Mouse (Mus musculus): ENCODE results near the gene Aes. TPM values are rescaled to one million over a fixed set of nuclear protein-coding genes. Genes with fewer than 3 reads are reported as not detected.

The Aes gene
- polyA plus RNA-seq (2015; fragmentation: Nextera tagmentation; extraction: Ambion mirVana): 692 and 697 TPM in 2 replicates

DNA sequence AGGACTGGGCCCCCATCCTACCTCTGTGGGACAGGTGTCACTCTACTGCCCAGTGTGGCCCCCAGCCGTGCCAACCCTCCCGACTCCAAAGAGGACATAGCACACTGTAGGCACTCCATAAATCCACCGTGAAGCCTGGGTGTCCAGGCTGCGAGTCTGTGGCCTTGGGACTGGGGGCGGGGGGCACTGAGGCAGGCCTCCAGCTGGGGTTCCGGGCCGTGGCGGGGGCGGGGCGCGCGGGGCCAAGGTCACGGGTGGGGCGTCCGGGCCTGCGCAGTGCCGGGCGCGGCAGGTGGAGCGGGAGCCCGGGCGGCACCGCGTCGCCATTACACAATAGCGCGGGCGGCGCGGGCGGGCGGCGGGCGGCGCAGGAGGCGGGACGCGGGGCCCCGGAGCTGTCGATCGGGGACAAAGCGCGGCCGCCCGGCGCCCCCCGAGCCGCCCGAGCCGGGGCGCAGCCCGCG is at the start of gene Aes:
TSS of gene Aes (plus strand) at position 326 of the 464 bp plus-strand sequence.
- H3K4me3 ChIP-seq (replicated peaks): peak within 1 kb of the TSS; percentile 87
- peak; percentile 81 for ATAC-seq (ENCODE audit: insufficient read depth, low FRiP score, low read depth)
- H3K36me3 ChIP-seq: 0 out of 2 replicates have a peak, but pooled peaks cover 3% of the 10 kb centered on the region
- H3K9me3 ChIP-seq: no peaks in the 10 kb centered on the region
- peak within 1 kb of the TSS; percentile 93 for H3K27ac ChIP-seq
- H3K4me2 ChIP-seq: peak within 1 kb of the TSS; percentile 77
- 1% methylated on average over 44 of the region's 53 CpGs for WGBS
- no peaks in the 10 kb centered on the region for H3K27me3 ChIP-seq (replicated peaks)
- peaks cover 31% of the 10 kb centered on the region for H3K4me1 ChIP-seq
- peak within 1 kb of the TSS; percentile 96 for H3K9ac ChIP-seq

GRCm38 (mm10) chr10:81510246-81510810 is 49.0 kb upstream of the Aes start:
- Histone ChIP-seq H3K27ac (no peak overlapping the region), H3K36me3 (no peaks in the 10 kb centered on the region), H3K4me3 (replicated peaks) (no peak overlapping the region), H3K4me2 (no peak overlapping the region), H3K9me3 (no peaks in the 10 kb centered on the region), H3K9ac (no peak overlapping the region), H3K4me1 (no peaks in the 10 kb centered on the region), H3K27me3 (replicated peaks) (0 out of 2 replicates have a peak, but pooled peaks cover 4% of the 10 kb centered on the region)
- no peak for ATAC-seq (ENCODE audit: insufficient read depth, low FRiP score, low read depth)
- WGBS: 62% methylated on average over 14 of the region's 14 CpGs

- Histone ChIP-seq H3K4me3 (replicated peaks) (no peak overlapping the region), H3K36me3 (no peaks in the 10 kb centered on the region), H3K4me2 (no peak overlapping the region), H3K9me3 (no peaks in the 10 kb centered on the region), H3K27me3 (replicated peaks) (0 out of 2 replicates have a peak, but pooled peaks cover 4% of the 10 kb centered on the region), H3K27ac (no peak overlapping the region), H3K4me1 (0 out of 2 replicates have a peak, but pooled peaks cover 2% of the 10 kb centered on the region), H3K9ac (no peak overlapping the region)
- no peak for ATAC-seq (ENCODE audit: insufficient read depth, low FRiP score, low read depth)
- WGBS: 84% methylated on average over 5 of the region's 5 CpGs
These were observed 45.5 kb upstream of the Aes start for GRCm38 (mm10) chr10:81513798-81514197.

- H3K4me2 ChIP-seq: no peak overlapping the region
- H3K9ac ChIP-seq: no peak overlapping the region
- no peaks in the 10 kb centered on the region for H3K36me3 ChIP-seq
- no peak overlapping the region for H3K27ac ChIP-seq
- ATAC-seq (ENCODE audit: insufficient read depth, low FRiP score, low read depth): no peak
- H3K4me1 ChIP-seq: 0 out of 2 replicates have a peak, but pooled peaks cover 2% of the 10 kb centered on the region
- H3K4me3 ChIP-seq (replicated peaks): no peak overlapping the region
- 73% methylated on average over 8 of the region's 8 CpGs for WGBS
- no peaks in the 10 kb centered on the region for H3K9me3 ChIP-seq
- no peaks in the 10 kb centered on the region for H3K27me3 ChIP-seq (replicated peaks)
These were observed 42.1 kb upstream of the Aes start for GRCm38 (mm10) chr10:81517227-81517626.

- H3K27me3 ChIP-seq (replicated peaks): no peaks in the 10 kb centered on the region
- H3K9ac ChIP-seq: no peak overlapping the region
- H3K4me3 ChIP-seq (replicated peaks): no peak overlapping the region
- H3K27ac ChIP-seq: no peak overlapping the region
- 12% methylated on average over 4 of the region's 4 CpGs for WGBS
- ATAC-seq (ENCODE audit: insufficient read depth, low FRiP score, low read depth): no peak
- H3K4me2 ChIP-seq: no peak overlapping the region
- no peaks in the 10 kb centered on the region for H3K36me3 ChIP-seq
- no peaks in the 10 kb centered on the region for H3K9me3 ChIP-seq
- 0 out of 2 replicates have a peak, but pooled peaks cover 2% of the 10 kb centered on the region for H3K4me1 ChIP-seq
These were observed 40.7 kb upstream of the Aes start for GRCm38 (mm10) chr10:81518546-81518945.

- no peak overlapping the region for H3K4me2 ChIP-seq
- H3K4me1 ChIP-seq: 0 out of 2 replicates have a peak, but pooled peaks cover 2% of the 10 kb centered on the region
- ATAC-seq (ENCODE audit: insufficient read depth, low FRiP score, low read depth): no peak
- no peak overlapping the region for H3K9ac ChIP-seq
- 67% methylated on average over 6 of the region's 6 CpGs for WGBS
- no peak overlapping the region for H3K4me3 ChIP-seq (replicated peaks)
- H3K27me3 ChIP-seq (replicated peaks): no peaks in the 10 kb centered on the region
- no peak overlapping the region for H3K27ac ChIP-seq
- no peaks in the 10 kb centered on the region for H3K9me3 ChIP-seq
- H3K36me3 ChIP-seq: no peaks in the 10 kb centered on the region
These were observed 39.9 kb upstream of the Aes start for GRCm38 (mm10) chr10:81519227-81519977.

DNA sequence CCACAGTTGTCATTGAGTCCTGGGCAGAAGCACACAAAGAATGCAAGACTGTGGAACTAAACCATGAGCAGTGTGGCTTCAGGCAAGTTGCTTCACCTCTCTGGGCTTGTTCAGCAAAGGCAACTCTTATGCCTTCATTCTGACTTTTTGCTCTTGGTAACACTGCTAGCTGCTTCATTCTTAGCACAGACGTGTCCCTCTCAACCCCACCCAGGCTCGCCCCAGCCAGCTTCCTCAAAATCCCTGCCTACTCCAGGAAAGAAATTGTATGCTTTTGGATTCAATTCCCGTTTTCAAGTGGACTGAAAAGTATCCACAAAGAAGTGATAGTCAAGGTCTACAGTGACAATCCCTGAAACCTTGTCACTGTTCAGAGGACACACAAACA is 39.3 kb upstream of the Aes start:
- no peak for ATAC-seq (ENCODE audit: insufficient read depth, low FRiP score, low read depth)
- no peak overlapping the region for H3K4me2 ChIP-seq
- no peaks in the 10 kb centered on the region for H3K36me3 ChIP-seq
- H3K4me3 ChIP-seq (replicated peaks): no peak overlapping the region
- WGBS: 52% methylated on average over 3 of the region's 3 CpGs
- H3K4me1 ChIP-seq: peaks cover 5% of the 10 kb centered on the region; the same call in 1 of the 2 replicates
- H3K9ac ChIP-seq: no peak overlapping the region
- H3K9me3 ChIP-seq: no peaks in the 10 kb centered on the region
- no peaks in the 10 kb centered on the region for H3K27me3 ChIP-seq (replicated peaks)
- H3K27ac ChIP-seq: no peak overlapping the region

DNA sequence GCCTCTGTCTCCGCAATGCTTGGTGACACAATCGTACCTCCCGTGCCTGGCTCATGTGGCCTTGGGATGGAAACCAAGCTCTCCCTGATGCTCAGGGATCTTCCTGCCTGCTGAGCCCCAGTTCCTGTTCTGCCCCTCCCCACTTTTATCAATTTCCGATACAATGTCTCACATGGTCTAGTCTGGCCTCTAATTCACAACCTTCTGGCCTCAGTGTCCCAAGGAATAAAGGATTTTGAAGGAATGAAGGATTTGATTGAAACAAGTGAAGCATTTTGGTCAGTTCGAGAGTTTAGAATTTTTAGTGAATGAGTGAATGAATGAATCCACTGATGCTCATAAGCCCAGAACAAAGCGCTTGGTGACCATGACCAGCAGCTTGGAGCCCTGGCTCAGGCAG is 36.1 kb upstream of the Aes start:
- Histone ChIP-seq H3K27me3 (replicated peaks) (no peaks in the 10 kb centered on the region), H3K4me3 (replicated peaks) (peak overlapping the region; percentile 26), H3K4me2 (peak overlapping the region; percentile 31; the same call in 1 of the 2 replicates), H3K36me3 (no peaks in the 10 kb centered on the region), H3K27ac (peak overlapping the region; percentile 77; the same call in 1 of the 2 replicates), H3K9me3 (no peaks in the 10 kb centered on the region), H3K4me1 (peaks cover 5% of the 10 kb centered on the region; the same call in 1 of the 2 replicates), H3K9ac (no peak overlapping the region)
- ATAC-seq (ENCODE audit: insufficient read depth, low FRiP score, low read depth): no peak
- WGBS: 74% methylated on average over 6 of the region's 6 CpGs

GRCm38 (mm10) chr10:81523570-81523969 is 35.7 kb upstream of the Aes start:
- Histone ChIP-seq H3K9me3 (no peaks in the 10 kb centered on the region), H3K4me1 (peaks cover 5% of the 10 kb centered on the region; the same call in 1 of the 2 replicates), H3K27me3 (replicated peaks) (no peaks in the 10 kb centered on the region), H3K36me3 (no peaks in the 10 kb centered on the region), H3K27ac (peak overlapping the region; percentile 77), H3K4me3 (replicated peaks) (peak overlapping the region; percentile 26), H3K4me2 (peak overlapping the region; percentile 31), H3K9ac (no peak overlapping the region)
- 11% methylated on average over 19 of the region's 19 CpGs for WGBS
- no peak for ATAC-seq (ENCODE audit: insufficient read depth, low FRiP score, low read depth)

DNA sequence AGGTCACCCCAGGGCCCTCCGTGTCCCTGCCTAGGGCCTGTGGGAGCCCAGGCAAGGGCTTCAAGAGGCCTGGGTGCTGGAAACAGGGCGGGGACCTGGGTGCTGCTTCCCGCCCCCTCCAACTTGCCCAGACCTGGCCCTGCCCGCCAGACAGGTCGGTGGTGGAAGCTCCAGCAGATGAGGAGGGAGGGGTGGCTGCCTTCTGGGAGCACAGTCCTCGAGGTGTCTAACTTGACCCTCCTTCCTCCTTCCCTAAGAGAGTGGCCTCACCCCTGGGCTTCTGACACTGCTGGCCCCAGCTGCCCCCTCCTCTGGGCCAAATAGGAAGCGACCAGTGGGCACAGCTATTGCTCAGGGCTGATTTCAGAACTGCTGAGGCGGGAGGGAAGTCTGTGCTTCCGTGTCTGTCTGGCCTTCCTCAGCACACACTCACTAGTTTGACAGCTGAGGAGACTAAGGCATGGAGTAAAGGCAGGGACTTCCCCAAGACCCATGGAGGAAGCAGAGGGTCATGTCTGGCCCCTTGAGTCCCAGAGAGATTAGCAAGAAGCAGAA is 35.2 kb upstream of the Aes start, which contains the start of gene Gna15:
TSS of gene Gna15 (minus strand) at position 175 of the 555 bp plus-strand sequence.
- WGBS: 24% methylated on average over 9 of the region's 9 CpGs
- peak within 1 kb of the TSS; percentile 31 for H3K4me2 ChIP-seq
- no peaks in the 10 kb centered on the region for H3K27me3 ChIP-seq (replicated peaks)
- H3K9me3 ChIP-seq: no peaks in the 10 kb centered on the region
- no peak within 1 kb of the TSS for H3K9ac ChIP-seq
- peaks cover 5% of the 10 kb centered on the region; the same call in 1 of the 2 replicates for H3K4me1 ChIP-seq
- H3K4me3 ChIP-seq (replicated peaks): peak within 1 kb of the TSS; percentile 26
- H3K27ac ChIP-seq: peak within 1 kb of the TSS; percentile 77
- peaks cover 4% of the 10 kb centered on the region; the same call in 1 of the 2 replicates for H3K36me3 ChIP-seq
- no peak for ATAC-seq (ENCODE audit: insufficient read depth, low FRiP score, low read depth)

DNA sequence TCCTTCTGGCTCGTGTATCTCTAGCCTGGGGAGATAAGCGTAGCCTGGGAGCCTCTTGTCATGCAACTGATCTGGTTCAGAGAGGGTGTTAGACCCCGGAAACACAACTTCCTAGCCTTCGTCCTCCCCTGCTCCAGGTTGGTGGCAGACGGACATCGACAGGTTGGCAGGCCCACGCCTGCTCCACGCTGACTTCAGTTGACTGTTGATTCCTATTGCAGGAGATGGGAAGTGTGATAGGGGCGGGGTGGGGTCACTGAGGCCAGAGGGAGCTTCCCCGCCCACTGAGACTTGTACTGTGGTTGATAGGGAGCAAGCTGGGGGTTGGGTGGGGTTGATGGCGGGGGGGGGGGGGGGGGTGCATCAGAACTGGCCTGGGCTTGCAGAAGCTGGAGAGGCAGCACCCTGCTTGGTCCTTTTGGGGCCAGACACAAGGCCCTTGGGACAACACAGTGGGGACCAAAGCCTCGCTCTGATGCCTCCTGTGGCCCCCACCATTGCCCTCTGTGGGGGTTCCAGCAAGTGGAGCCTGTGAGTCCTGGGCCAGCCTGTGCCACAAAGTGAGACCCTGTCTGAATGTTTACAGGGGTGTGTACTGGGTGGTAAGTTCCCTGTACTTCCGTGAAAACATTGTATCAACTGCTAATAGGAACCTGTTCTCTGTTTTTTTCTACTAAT is 34.1 kb upstream of the Aes start:
- 49% methylated on average over 12 of the region's 13 CpGs for WGBS
- peaks cover 5% of the 10 kb centered on the region; the same call in 1 of the 2 replicates for H3K4me1 ChIP-seq
- no peak overlapping the region for H3K9ac ChIP-seq
- peak overlapping the region; percentile 77 for H3K27ac ChIP-seq
- H3K9me3 ChIP-seq: no peaks in the 10 kb centered on the region
- H3K4me2 ChIP-seq: no peak overlapping the region
- no peaks in the 10 kb centered on the region for H3K27me3 ChIP-seq (replicated peaks)
- no peak overlapping the region for H3K4me3 ChIP-seq (replicated peaks)
- peaks cover 13% of the 10 kb centered on the region for H3K36me3 ChIP-seq
- 0 out of 2 replicates have a peak, but pooled peaks have one; percentile 6 for ATAC-seq (ENCODE audit: insufficient read depth, low FRiP score, low read depth)

All from stomach, embryonic 15.5 days (tissue).